Mouse (Mus musculus): ENCODE measurements around the gene Tfe3. TPM values are rescaled to one million over a fixed set of nuclear protein-coding genes. Genes with fewer than 3 reads are reported as not detected.
"Not testable (repeated sequence)": the region's sequence is repeated elsewhere in the genome, so short reads cannot be mapped to it uniquely, and the experiment has no call there.

Tfe3 gene
- total RNA-seq, 2 experiments from 2014 or later, result 31.7 to 34.4 TPM

DNA sequence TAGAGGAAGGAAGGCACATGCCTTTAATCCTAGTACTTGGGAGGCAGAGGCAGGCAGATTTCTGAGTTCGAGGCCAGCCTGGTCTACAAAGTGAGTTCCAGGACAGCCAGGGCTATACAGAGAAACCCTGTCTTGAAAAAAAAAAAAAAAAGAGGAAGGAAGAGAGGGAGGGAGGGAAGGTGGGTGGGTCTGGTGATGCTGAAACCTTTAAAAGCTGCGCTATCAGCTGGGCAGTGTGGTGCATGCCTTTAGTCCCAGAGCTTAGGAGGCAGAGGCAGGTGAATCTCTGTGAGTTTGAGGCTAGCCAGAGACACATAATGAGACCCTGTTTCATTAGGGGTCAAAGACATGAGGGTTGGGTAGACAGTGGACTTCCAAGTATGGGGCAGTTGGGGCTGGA is 39.8 kb downstream of the Tfe3 start:
- not testable (repeated sequence) for DNase-seq (ENCODE audit: low spot score in 2 of 2)

DNA sequence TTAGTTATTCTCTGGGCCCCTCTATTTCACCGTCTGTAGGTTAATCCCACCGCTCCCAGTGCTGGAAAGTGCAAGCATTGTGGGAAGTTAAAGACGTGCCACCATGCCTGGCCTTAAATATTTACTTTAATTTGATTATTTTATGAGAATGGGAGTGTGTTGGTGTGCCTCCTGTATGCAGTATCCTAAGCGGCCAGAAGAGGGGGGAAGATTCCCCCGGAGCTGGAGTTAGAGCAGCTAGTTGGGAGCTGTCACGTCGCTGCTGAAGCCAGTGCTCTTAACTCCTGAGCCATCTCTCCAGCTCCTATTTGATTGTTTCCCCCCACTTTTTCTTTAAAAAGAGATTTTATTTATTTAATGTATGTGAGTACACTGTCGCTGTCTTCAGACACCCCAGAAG is 52.7 kb downstream of the Tfe3 start:
- DNase-seq (ENCODE audit: low spot score in 2 of 2), result not testable (repeated sequence)

DNA sequence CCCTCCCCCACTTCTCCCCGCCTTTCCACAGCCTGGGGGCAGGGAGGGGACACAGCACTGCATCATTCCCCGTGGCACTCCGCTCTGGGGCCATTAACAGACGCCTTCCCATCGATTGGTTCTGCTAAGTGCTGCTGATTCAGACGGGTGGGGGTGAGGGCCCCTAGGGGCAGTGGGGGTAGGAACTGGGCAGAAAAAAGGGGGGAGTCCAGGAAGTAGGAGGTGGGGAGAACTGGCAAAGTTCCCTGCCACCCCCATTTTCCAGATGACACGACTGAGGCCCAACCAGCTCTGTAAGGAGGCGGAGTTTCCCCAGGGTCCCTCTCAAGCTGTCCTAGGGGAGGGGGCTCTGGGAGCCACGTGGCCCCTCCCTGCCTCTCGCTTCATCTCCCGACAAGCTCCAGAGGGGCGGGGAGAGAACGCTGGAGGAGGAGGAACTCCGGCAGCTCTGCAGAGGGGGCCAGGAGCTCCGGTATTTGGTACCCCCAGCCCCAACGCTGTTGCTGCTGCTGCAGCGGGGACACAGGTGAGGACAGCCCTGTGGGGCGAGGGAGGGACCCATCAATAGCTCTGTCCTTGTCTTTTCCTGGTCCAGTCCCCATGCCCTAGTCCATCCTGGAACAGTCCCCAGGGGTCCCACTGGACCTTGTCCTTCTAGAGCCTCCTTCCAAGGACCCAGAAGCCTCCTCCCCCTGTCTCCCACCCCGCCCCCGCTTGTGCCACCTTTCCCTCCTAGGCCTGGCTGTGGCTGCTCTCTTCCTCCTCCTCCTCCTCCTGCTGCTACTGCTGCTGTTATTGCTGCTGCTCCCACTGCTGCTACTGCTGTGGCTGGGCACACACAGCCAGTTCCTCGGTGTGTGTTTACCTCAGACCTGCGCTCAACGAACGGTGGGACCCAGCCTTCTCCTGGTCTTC is 59.8 kb downstream of the Tfe3 start, which contains the start of gene Kcnd1:
Gene Kcnd1, plus strand, starts transcription at position 425 of the 915 bp plus-strand sequence.
- DNase-seq (ENCODE audit: low spot score in 2 of 2), result peak; percentile 37 to 62

Small RNA genes within 50 kb of the gene (microRNA-seq; reads per million reads assigned to microRNA genes)
- gene Mir1198, result 61.3 to 92.3 reads per million in 2 experiments

Other genes with a start within 250 kb of the Tfe3 start
- gene Foxp3, start 188.9 kb upstream of the Tfe3 start, total RNA-seq (2021), result under 1 TPM in 1 of 2 experiments, not detected in 1; 0.24 TPM
- gene Ppp1r3f, start 188.3 kb upstream of the Tfe3 start, total RNA-seq (2021), result 10 to 100 TPM; 16.5 to 16.7 TPM
- gene Ccdc22, start 157.0 kb upstream of the Tfe3 start, total RNA-seq (2021), result 10 to 100 TPM; 22.6 to 24.5 TPM
- gene Cacna1f, start 155.5 kb upstream of the Tfe3 start, total RNA-seq (2021), result under 1 TPM in 1 of 2 experiments, not detected in 1; 0.21 TPM
- 1,000 to 10,000 TPM; 1,862 to 1,901 TPM for gene Syp, start 124.1 kb upstream of the Tfe3 start, total RNA-seq (2021)
- 1 to 10 TPM; 1.5 to 1.6 TPM for gene Prickle3, start 105.3 kb upstream of the Tfe3 start, total RNA-seq (2021)
- 1 to 10 TPM; 7.0 to 9.6 TPM for gene Plp2, start 91.2 kb upstream of the Tfe3 start, total RNA-seq (2021)
- under 1 TPM; 0.25 to 0.31 TPM for gene Magix, start 81.3 kb upstream of the Tfe3 start, total RNA-seq (2021)
- 10 to 100 TPM; 33.2 to 36.3 TPM for gene Gpkow, start 65.4 kb upstream of the Tfe3 start, total RNA-seq (2021)
- gene Wdr45, start 48.2 kb upstream of the Tfe3 start, total RNA-seq (2021), result 10 to 100 TPM; 47.7 to 48.1 TPM
- not detected for gene Gm45208, start 40.3 kb upstream of the Tfe3 start, total RNA-seq (2021)
- gene Praf2, start 34.1 kb upstream of the Tfe3 start, total RNA-seq (2021), result 100 to 1,000 TPM in 1 of 2 experiments, 10 to 100 TPM in 1; 98.2 to 107 TPM
- 10 to 100 TPM; 15.5 to 19.6 TPM for gene Ccdc120, start 11.7 kb upstream of the Tfe3 start, total RNA-seq (2021)
- 10 to 100 TPM; 88.1 to 98.9 TPM for gene Gripap1, start 27.2 kb downstream of the Tfe3 start, total RNA-seq (2021)
- gene Kcnd1, start 59.7 kb downstream of the Tfe3 start, total RNA-seq (2021), result 10 to 100 TPM in 1 of 2 experiments, 1 to 10 TPM in 1; 9.8 to 10.0 TPM
- gene Otud5, start 78.8 kb downstream of the Tfe3 start, total RNA-seq (2021), result 10 to 100 TPM; 64.1 to 64.9 TPM
- 10 to 100 TPM; 43.2 to 49.5 TPM for gene Pim2, start 115.7 kb downstream of the Tfe3 start, total RNA-seq (2021)
- gene Slc35a2, start 121.5 kb downstream of the Tfe3 start, total RNA-seq (2021), result 10 to 100 TPM; 45.9 to 52.7 TPM
- 10 to 100 TPM; 72.6 to 80.1 TPM for gene Pqbp1, start 136.7 kb downstream of the Tfe3 start, total RNA-seq (2021)
- 10 to 100 TPM; 20.8 to 23.9 TPM for gene Timm17b, start 136.8 kb downstream of the Tfe3 start, total RNA-seq (2021)
- gene Gm10491, start 145.3 kb downstream of the Tfe3 start, total RNA-seq (2021), result not detected
- gene Gm10490, start 147.0 kb downstream of the Tfe3 start, total RNA-seq (2021), result not detected
- gene Pcsk1n, start 157.3 kb downstream of the Tfe3 start, total RNA-seq (2021), result 100 to 1,000 TPM; 340 to 344 TPM
- not detected for gene Eras, start 166.0 kb downstream of the Tfe3 start, total RNA-seq (2021)
- gene Hdac6, start 185.3 kb downstream of the Tfe3 start, total RNA-seq (2021), result 10 to 100 TPM; 46.0 to 54.4 TPM
- gene Gata1, start 215.5 kb downstream of the Tfe3 start, total RNA-seq (2021), result not detected